Mouse (Mus musculus) adrenal gland (tissue): ENCODE measurements around the gene Pigb.

Source experiments
- intact Hi-C: fragments of 180-260 bp; cut with DNase I; formaldehyde crosslinking; loops from one replicate; pipeline ENCODE4 v1.15.1; 2025
- microRNA-seq, 2 experiments: library from miRNA; unstranded; fragments of <30 nt; microRNA quantifications; one replicate each; pipeline ENCODE4; 2019

The Pigb gene

DNA sequence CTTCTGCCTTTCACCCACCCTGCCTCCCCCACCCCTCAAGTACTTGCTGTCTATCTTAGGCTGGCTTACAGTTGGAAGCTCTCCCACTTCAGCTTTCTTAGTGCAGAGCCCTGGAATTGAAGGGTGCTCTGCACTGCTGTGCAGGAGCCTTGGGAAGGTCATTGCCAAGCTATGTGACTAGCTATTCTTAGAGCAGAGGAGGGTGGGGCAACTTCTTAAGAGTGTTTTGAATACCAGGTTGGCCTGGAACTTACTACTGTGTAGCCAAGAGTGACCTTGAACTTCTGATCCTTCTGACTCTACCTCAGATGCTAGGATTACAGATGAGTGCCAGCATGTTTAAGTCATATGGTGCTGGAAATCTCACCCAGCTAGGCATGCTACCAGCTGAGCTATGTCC lies 44.0 kb downstream of the Pigb start:
- intact Hi-C loops = no loop called here

GRCm38 (mm10) chr9:72992576-72992975 lies 47.6 kb downstream of the Pigb start:
- intact Hi-C loops = no loop called here

DNA sequence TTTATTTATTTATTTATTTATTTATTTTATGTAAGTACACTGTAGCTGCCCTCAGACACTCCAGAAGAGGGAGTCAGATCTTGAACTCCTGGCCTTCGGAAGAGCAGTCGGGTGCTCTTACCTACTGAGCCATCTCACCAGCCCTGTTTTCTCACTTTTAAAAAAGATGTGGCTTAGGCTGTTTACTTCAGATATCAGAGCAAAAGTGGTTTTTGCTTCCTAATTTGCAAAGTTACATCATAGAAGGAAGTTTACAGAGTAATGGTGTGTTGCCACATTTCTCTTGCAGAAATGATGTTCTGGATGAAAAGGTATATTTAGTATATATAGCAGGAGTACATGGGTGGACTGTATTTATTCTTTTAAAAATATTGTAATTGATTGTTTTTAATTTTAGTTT lies 48.8 kb downstream of the Pigb start:
- intact Hi-C loops = no loop called here

- intact Hi-C loops = no loop called here
Observed at GRCm38 (mm10) chr9:72988706-72989105, 51.5 kb downstream of the Pigb start.

- intact Hi-C loops = no loop called here
Observed at GRCm38 (mm10) chr9:72987703-72988102, 52.5 kb downstream of the Pigb start.

GRCm38 (mm10) chr9:72985250-72986220 lies 54.6 kb downstream of the Pigb start, which contains the start of the genes Ccpg1os and Ccpg1:
Gene Ccpg1os (minus strand): TSS chr9:72985382.
Gene Ccpg1 (plus strand): TSS chr9:72985429.
- intact Hi-C loops = no loop called here

DNA sequence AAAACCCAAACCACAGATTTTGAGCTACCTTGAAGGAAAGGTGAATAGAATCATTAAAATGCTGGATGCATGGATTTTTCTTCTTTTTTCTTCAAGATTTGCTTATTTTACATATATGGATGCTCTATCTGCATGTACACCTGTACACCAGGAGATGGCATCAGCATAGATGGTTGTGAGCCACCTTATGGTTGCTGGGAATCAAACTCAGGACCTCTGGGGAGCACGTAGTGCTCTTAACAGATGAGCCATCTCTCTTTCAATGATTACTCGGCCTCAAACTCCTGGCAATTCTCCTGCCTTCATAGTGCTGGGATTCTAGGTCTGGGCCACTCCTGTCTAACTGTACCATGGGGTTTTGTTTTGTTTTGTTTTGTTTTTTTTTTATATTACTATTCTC lies 57.1 kb downstream of the Pigb start:
- intact Hi-C loops = no loop called here

- intact Hi-C loops = no loop called here
Observed at GRCm38 (mm10) chr9:72975242-72975641, 64.9 kb downstream of the Pigb start.

GRCm38 (mm10) chr9:72974734-72975133 lies 65.4 kb downstream of the Pigb start:
- intact Hi-C loops = no loop called here

DNA sequence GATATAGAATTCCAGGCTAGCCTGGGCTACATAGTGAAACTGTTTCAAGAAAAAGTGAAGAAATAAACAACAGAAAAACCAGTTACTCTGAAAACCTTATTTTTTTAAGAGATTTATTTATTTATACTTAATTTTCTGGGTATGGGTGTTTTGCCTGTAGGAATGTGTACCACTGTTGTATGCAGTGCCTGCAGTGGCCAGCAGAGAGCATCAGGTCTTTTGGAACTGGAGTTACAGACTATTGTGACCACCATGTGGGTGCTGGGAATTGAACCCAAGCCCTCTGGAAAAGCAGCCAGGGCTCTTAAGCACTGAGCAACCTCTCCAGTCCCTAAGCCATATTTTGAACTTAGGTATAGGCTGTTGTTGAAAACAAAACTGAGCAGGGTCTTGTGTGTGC lies 67.2 kb downstream of the Pigb start:
- intact Hi-C loops = no loop called here

DNA sequence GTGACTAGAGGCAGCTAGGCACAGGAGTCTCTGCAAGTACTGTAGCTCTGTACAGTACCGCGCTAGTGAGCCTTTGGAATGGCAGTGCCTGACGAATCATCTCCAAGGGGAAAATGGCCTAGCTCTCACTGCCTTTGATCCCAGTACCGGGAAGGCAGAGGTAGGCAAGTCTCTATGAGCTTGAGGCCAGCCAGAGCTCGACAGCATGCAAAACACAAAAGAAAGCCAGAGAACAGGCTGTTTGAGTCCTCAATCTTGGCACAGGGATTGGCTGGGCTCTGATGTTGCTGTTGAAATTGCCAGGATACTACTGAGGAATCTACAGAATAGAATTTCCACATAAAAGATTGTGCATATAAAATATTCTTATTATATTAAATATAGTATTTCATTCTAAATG lies 67.7 kb downstream of the Pigb start:
- intact Hi-C loops = no loop called here

GRCm38 (mm10) chr9:72969874-72970273 lies 70.3 kb downstream of the Pigb start:
- intact Hi-C loops = loop anchor here (5.0 kb wide), 2 partner anchors 72 to 122 kb away; partner anchors contain the start of genes Pigb and Rab27a

DNA sequence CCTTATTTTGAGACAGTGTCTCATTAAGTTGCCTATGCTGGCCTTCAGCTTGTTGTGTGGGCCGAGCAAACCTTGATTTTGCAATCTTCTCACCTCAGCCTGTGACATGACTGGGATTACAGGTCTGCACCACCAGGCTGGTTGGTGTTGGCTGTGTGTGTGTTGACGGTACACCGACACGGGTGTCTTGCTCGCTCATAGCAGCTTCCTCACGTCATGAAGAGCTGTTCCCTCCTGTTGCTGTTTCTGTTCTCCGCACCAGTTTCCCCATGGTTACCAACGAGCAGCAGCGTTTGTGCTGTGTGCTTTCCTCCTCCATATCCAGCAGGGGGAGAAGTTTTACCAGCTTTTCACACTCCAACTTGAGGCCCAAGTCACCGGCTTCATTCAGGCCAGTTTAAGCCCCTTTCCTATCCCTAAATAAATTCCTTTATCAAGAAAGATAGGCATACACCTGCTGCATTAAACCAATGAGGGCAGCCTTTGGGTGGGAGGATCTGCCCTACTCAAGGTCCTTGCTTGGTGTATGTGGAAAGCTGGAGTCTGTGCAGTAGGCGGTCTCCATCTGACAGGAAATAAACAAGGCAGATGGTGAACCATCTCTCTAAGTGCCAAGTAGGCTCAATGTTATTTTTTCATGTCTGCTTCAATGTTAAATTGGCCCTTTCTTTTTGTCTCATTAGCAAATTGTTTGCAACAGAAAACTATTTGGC lies 71.7 kb downstream of the Pigb start:
- intact Hi-C loops = loop anchor here (5.0 kb wide), 2 partner anchors 74 to 124 kb away; partner anchors contain the start of genes Pigb and Rab27a

- intact Hi-C loops = no loop called here
Observed at GRCm38 (mm10) chr9:72961959-72962358, 78.2 kb downstream of the Pigb start.

DNA sequence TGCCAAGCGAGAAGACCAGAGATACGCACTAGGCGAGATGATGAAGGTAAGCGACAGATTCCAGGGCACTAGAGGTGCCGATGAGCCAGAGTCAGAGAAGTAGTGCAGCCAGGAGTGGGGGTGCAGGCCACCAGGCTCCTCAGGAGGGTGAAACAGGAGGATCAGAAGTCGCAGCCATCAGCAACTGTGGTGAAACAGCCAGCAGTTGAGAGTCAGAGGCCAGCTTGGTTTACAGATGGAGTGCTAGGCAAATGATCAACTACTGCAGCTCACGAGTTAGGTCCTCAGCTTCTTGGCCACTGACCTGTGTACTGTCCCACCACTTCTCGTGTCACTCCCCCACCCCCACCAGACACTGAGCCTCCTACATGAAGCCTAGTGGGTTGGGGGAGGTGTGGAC lies 78.8 kb downstream of the Pigb start:
- intact Hi-C loops = no loop called here

- intact Hi-C loops = no loop called here
Observed at GRCm38 (mm10) chr9:72958521-72959450, 81.4 kb downstream of the Pigb start, which contains the start of the genes Dyx1c1 and Gm44503. Gene Dyx1c1 (plus strand): TSS chr9:72958785. Gene Gm44503 (plus strand): TSS chr9:72958852.

Small RNA genes within 50 kb of the gene (microRNA-seq; reads per million reads assigned to microRNA genes)
- gene Gm27353 = 0 reads per million in 2 experiments
